Mouse (Mus musculus) lung, adult 2 months (tissue): ENCODE data around the gene Hoxb8.

Experiments used
- CTCF ChIP-seq: fragments of 200-500 bp; IDR thresholded peaks from 2 replicates; pipeline ENCODE4 v1.5.1; 2011; ENCODE audit warnings: mild to moderate bottlenecking, low read length, control low read depth; ENCODE audit not compliant: insufficient read depth
- POLR2A ChIP-seq: fragments of 200-500 bp; IDR thresholded peaks from 2 replicates; pipeline ENCODE4 v1.6.1; 2011; ENCODE audit warnings: low read depth, mild to moderate bottlenecking, control low read depth, low read length, borderline replicate concordance; ENCODE audit errors: extremely low read depth

GRCm38 (mm10) chr11:96294245-96295091, 12.8 kb downstream of the Hoxb8 start:
- TF ChIP-seq CTCF (peak; percentile 80), POLR2A (no peak)
